Mouse (Mus musculus): ENCODE data around the gene Zfp940. TPM values are rescaled to one million over a fixed set of nuclear protein-coding genes. Genes with fewer than 3 reads are reported as not detected.

The Zfp940 gene
- total RNA-seq, 2 experiments from 2014 or later: 2.4 to 2.5 TPM

- no peak for DNase-seq (ENCODE audit: low spot score in 2 of 2)
Observed at GRCm38 (mm10) chr7:29814381-29814780, 39.1 kb downstream of the Zfp940 start.

GRCm38 (mm10) chr7:29812244-29812643, 41.2 kb downstream of the Zfp940 start:
- no peak for DNase-seq (ENCODE audit: low spot score in 2 of 2)

- DNase-seq (ENCODE audit: low spot score in 2 of 2): no peak
Observed at GRCm38 (mm10) chr7:29807046-29807445, 46.4 kb downstream of the Zfp940 start.

GRCm38 (mm10) chr7:29792906-29793305, 60.6 kb downstream of the Zfp940 start:
- no peak for DNase-seq (ENCODE audit: low spot score in 2 of 2)

GRCm38 (mm10) chr7:29785888-29786287, 67.6 kb downstream of the Zfp940 start:
- DNase-seq (ENCODE audit: low spot score in 2 of 2): no peak

- no peak for DNase-seq (ENCODE audit: low spot score in 2 of 2)
Observed at GRCm38 (mm10) chr7:29785023-29785422, 68.4 kb downstream of the Zfp940 start.

GRCm38 (mm10) chr7:29783871-29784551, 69.5 kb downstream of the Zfp940 start, which contains the start of gene Zfp30:
TSS of gene Zfp30 (plus strand) at chr7:29783998.
- peak; percentile 51 to 71 for DNase-seq (ENCODE audit: low spot score in 2 of 2)

Other genes with a start within 250 kb of the Zfp940 start
- gene Catsperg2, start 126.6 kb downstream of the Zfp940 start, total RNA-seq (2021): under 1 TPM; 0.34 to 0.54 TPM
- gene Zfp84, start 85.1 kb downstream of the Zfp940 start, total RNA-seq (2021): 10 to 100 TPM; 14.3 TPM
- 1 to 10 TPM; 6.8 to 7.3 TPM for gene Zfp30, start 69.7 kb downstream of the Zfp940 start, total RNA-seq (2021)
- gene Zfp790, start 37.6 kb downstream of the Zfp940 start, total RNA-seq (2021): 10 to 100 TPM; 17.9 to 18.4 TPM
- 1 to 10 TPM; 5.2 to 5.4 TPM for gene Zfp420, start 6.3 kb upstream of the Zfp940 start, total RNA-seq (2021)
- gene Zfp27, start 52.9 kb upstream of the Zfp940 start, total RNA-seq (2021): 10 to 100 TPM; 15.4 to 16.6 TPM
- 10 to 100 TPM; 11.0 to 12.1 TPM for gene Zfp383, start 54.6 kb upstream of the Zfp940 start, total RNA-seq (2021)
- 10 to 100 TPM; 13.3 to 16.0 TPM for gene Zfp74, start 100.4 kb upstream of the Zfp940 start, total RNA-seq (2021)
- 10 to 100 TPM; 22.8 to 26.2 TPM for gene Zfp568, start 130.3 kb upstream of the Zfp940 start, total RNA-seq (2021)
- 1 to 10 TPM; 3.5 to 4.1 TPM for gene Zfp14, start 197.7 kb upstream of the Zfp940 start, total RNA-seq (2021)
- 1 to 10 TPM; 1.4 to 2.3 TPM for gene Zfp82, start 219.2 kb upstream of the Zfp940 start, total RNA-seq (2021)
- not detected for gene Gm26920, start 236.7 kb upstream of the Zfp940 start, total RNA-seq (2021)
- 1 to 10 TPM; 6.1 to 7.0 TPM for gene Zfp566, start 236.9 kb upstream of the Zfp940 start, total RNA-seq (2021)
- gene Zfp260, start 241.1 kb upstream of the Zfp940 start, total RNA-seq (2021): 10 to 100 TPM; 50.7 to 52.1 TPM